18 mouse cellular contexts compared by ENCODE assay signal in the genomic region with DNA sequence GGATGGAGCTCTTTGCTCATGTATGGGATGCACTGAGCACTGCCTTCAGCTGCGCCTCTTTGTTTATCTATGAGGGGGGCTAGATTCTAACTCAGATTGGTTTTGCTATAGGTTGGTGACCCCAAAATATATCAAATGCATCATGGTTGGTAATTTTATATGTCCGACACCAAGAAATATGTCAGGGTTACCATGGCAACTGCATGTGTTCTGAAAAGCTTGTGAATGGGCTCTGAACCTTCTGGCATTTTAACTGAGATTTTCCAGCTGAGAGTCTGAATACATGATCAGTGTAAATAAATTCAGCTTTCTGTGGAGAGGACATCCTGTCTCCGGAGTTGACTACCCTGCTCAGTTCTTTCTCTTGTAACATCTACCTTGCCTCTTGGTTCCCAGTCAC. TPM values are rescaled to one million over a fixed set of nuclear protein-coding genes. Genes with fewer than 3 reads are reported as not detected.
DNase-seq lines count a peak whose midpoint lies in the region; ATAC-seq and TF ChIP-seq lines count a peak whose summit lies in the region.
"Had no signal": no experiment of that assay in that cellular context is flagged by ENCODE, and none has a peak within 500 bp of the region (broad histone marks: within the 10 kb centered on the region; RNA-seq: fewer than 3 reads in every experiment).

No protein-coding gene starts in this region.

- 65% methylated on average over 3 of the region's 3 CpGs for WGBS in forebrain, embryonic 14.5 days
- 71% methylated on average over 3 of the region's 3 CpGs for WGBS in forebrain, embryonic 11.5 days
- WGBS in thymus, adult 2 months: 94% methylated on average over 3 of the region's 3 CpGs

- H3K9ac ChIP-seq in forebrain, embryonic 14.5 days (ENCODE audit: low read length): no peak overlapping the region
- no peak overlapping the region for H3K9ac ChIP-seq in forebrain, embryonic 11.5 days (ENCODE audit: low read length)
- H3K9ac ChIP-seq: heart, embryonic 13.5 days; liver, embryonic 12.5 days had no signal

- H3K4me3 ChIP-seq in forebrain, embryonic 14.5 days (ENCODE audit: low read depth, low read length): no peak overlapping the region
- H3K4me3 ChIP-seq in forebrain, embryonic 11.5 days (ENCODE audit: low read depth, low read length): no peak overlapping the region
- H3K4me3 ChIP-seq in thymus, adult 2 months (ENCODE audit: control insufficient read depth, insufficient read depth, low read length): no peak overlapping the region
- H3K4me3 ChIP-seq: heart, embryonic 13.5 days; limb, embryonic 10.5 days; liver, embryonic 12.5 days had no signal

- no peaks in the 10 kb centered on the region for H3K36me3 ChIP-seq in forebrain, embryonic 14.5 days (ENCODE audit: control insufficient read depth, insufficient read depth, low read length)
- H3K36me3 ChIP-seq in forebrain, embryonic 11.5 days (ENCODE audit: control insufficient read depth, insufficient read depth, low read length): no peaks in the 10 kb centered on the region
- no peaks in the 10 kb centered on the region for H3K36me3 ChIP-seq in thymus, adult 2 months (ENCODE audit: control insufficient read depth, insufficient read depth, low read length)
- H3K36me3 ChIP-seq: heart, embryonic 13.5 days; liver, embryonic 12.5 days had no signal

- DNase-seq in forebrain, embryonic 14.5 days (ENCODE audit: low spot score): peak; percentile 64
- DNase-seq in forebrain, embryonic 11.5 days (ENCODE audit: low spot score): no peak
- peak; percentile 19 to 47 for DNase-seq in layer of hippocampus, adult 18-20 months (ENCODE audit: low spot score in 2 of 2)
- no peak for DNase-seq in layer of hippocampus, postnatal 36 days
- peak; percentile 22 to 50 for DNase-seq in right cerebral cortex, adult 2 months (ENCODE audit: low spot score in 2 of 2)
- no peak for DNase-seq in right cerebral cortex, postnatal 14 days
- DNase-seq in telencephalon, adult 2 months (ENCODE audit: low read depth, low spot score): peak; percentile 64
- no peak for DNase-seq in thymus, adult 2 months
- DNase-seq: cerebellum, adult 18-20 months; kidney, adult 2 months; kidney, postnatal 4 days had no signal

- no peaks in the 10 kb centered on the region for H3K27me3 ChIP-seq in forebrain, embryonic 14.5 days (replicated peaks; ENCODE audit: control insufficient read depth, insufficient read depth, low read length)
- no peaks in the 10 kb centered on the region for H3K27me3 ChIP-seq in forebrain, embryonic 11.5 days (ENCODE audit: control insufficient read depth, insufficient read depth, low read length)
- no peaks in the 10 kb centered on the region for H3K27me3 ChIP-seq in thymus, adult 2 months (ENCODE audit: control insufficient read depth, insufficient read depth, low read length)
- H3K27me3 ChIP-seq: heart, embryonic 13.5 days; liver, embryonic 12.5 days had no signal

- no peak for TF ChIP-seq CTCF in thymus, adult 2 months (IDR thresholded peaks at IDR 0.05; ENCODE audit: borderline replicate concordance, control insufficient read depth, extremely low read depth, insufficient read depth, low read length, poor library complexity)

- no peak for ATAC-seq in forebrain, embryonic 14.5 days
- no peak for ATAC-seq in forebrain, embryonic 11.5 days (replicated peaks; ENCODE audit: low FRiP score)
- ATAC-seq: liver, embryonic 12.5 days; lung, postnatal 0 days had no signal

- 0 out of 2 replicates have a peak overlapping the region, but pooled peaks have one; percentile 44 for H3K27ac ChIP-seq in forebrain, embryonic 14.5 days (ENCODE audit: low read depth, low read length)
- no peak overlapping the region for H3K27ac ChIP-seq in forebrain, embryonic 11.5 days (ENCODE audit: low read depth, low read length)
- H3K27ac ChIP-seq in thymus, adult 2 months (ENCODE audit: control insufficient read depth, insufficient read depth, low read length): no peak overlapping the region
- H3K27ac ChIP-seq: heart, embryonic 13.5 days; limb, embryonic 10.5 days; liver, embryonic 12.5 days had no signal

- no peak overlapping the region for H3K4me2 ChIP-seq in forebrain, embryonic 14.5 days (ENCODE audit: low read length)
- no peak overlapping the region for H3K4me2 ChIP-seq in forebrain, embryonic 11.5 days (ENCODE audit: low read depth, low read length, severe bottlenecking)
- H3K4me2 ChIP-seq: heart, embryonic 13.5 days; liver, embryonic 12.5 days had no signal

- no peaks in the 10 kb centered on the region for H3K9me3 ChIP-seq in forebrain, embryonic 14.5 days (replicated peaks; ENCODE audit: control insufficient read depth, low read length)
- no peaks in the 10 kb centered on the region for H3K9me3 ChIP-seq in forebrain, embryonic 11.5 days (ENCODE audit: control insufficient read depth, low read length)
- H3K9me3 ChIP-seq: heart, embryonic 13.5 days; limb, embryonic 10.5 days; liver, embryonic 12.5 days had no signal

- TF ChIP-seq POLR2A in thymus, adult 2 months (IDR thresholded peaks at IDR 0.05; ENCODE audit: control insufficient read depth, extremely low read depth, insufficient read depth, low read length, poor library complexity): no peak

- peaks cover 4% of the 10 kb centered on the region for H3K4me1 ChIP-seq in forebrain, embryonic 14.5 days (ENCODE audit: control insufficient read depth, insufficient read depth, low read length)
- H3K4me1 ChIP-seq in forebrain, embryonic 11.5 days (replicated peaks; ENCODE audit: control insufficient read depth, insufficient read depth, low read length): no peaks in the 10 kb centered on the region
- no peaks in the 10 kb centered on the region for H3K4me1 ChIP-seq in thymus, adult 2 months (replicated peaks; ENCODE audit: control insufficient read depth, insufficient read depth, low read length)
- H3K4me1 ChIP-seq: heart, embryonic 13.5 days; liver, embryonic 12.5 days had no signal

RNA-seq across cellular contexts. Expression of gene 4930595D18Rik, which starts 19.7 kb away (rescaled TPM):
- not detected in 2 replicates for polyA plus RNA-seq in forebrain, embryonic 14.5 days (2014; fragmentation: Nextera tagmentation; extraction: Ambion mirVana)
- not detected in 2 replicates for polyA plus RNA-seq in forebrain, embryonic 11.5 days (2014; fragmentation: Nextera tagmentation; extraction: Ambion mirVana)
- not detected for total RNA-seq in layer of hippocampus, adult 18-20 months (2021)
- total RNA-seq in layer of hippocampus, postnatal 36 days (2021): not detected
- polyA plus RNA-seq in thymus, adult 2 months (2012; rRNA removed): not detected in 2 replicates
- total RNA-seq: granulocyte monocyte progenitor cell, adult 5-6 weeks; hematopoietic stem cell, adult 5-6 weeks; megakaryocyte-erythroid progenitor cell, adult 5-6 weeks had no signal
- polyA plus RNA-seq: heart, embryonic 13.5 days; kidney, adult 2 months; limb, embryonic 10.5 days; liver, embryonic 12.5 days; lung, postnatal 0 days had no signal

RNA-seq across cellular contexts. Expression of gene Traf3, which starts 37.8 kb away (rescaled TPM):
- polyA plus RNA-seq in forebrain, embryonic 14.5 days (2014; fragmentation: Nextera tagmentation; extraction: Ambion mirVana): 9.8 and 12.1 TPM in 2 replicates
- 19.4 and 22.9 TPM in 2 replicates for polyA plus RNA-seq in forebrain, embryonic 11.5 days (2014; fragmentation: Nextera tagmentation; extraction: Ambion mirVana)
- total RNA-seq in layer of hippocampus, adult 18-20 months (2021): 10 to 100 TPM; 53.6 to 53.7 TPM
- total RNA-seq in layer of hippocampus, postnatal 36 days (2021): 10 to 100 TPM; 71.9 to 86.6 TPM
- polyA plus RNA-seq in thymus, adult 2 months (2012; rRNA removed): 40.2 and 45.9 TPM in 2 replicates

Comparison
In these comparisons a context has a peak if more than half of its experiments do, and no peak if none do; other contexts are left out.
1. DNase-seq: peak in forebrain, embryonic 14.5 days (single experiment), layer of hippocampus, adult 18-20 months (2 of 2), right cerebral cortex, adult 2 months (2 of 2) and telencephalon, adult 2 months (single experiment); none in forebrain, embryonic 11.5 days (single experiment), layer of hippocampus, postnatal 36 days (0 of 2), right cerebral cortex, postnatal 14 days (single experiment) and thymus, adult 2 months (single experiment).